Mouse (Mus musculus) midbrain, embryonic 16.5 days (tissue): ENCODE results near the gene Stag1. TPM values are rescaled to one million over a fixed set of nuclear protein-coding genes. Genes with fewer than 3 reads are reported as not detected.
A peak's percentile ranks its signal among the peaks of the same experiment; 100 is the strongest.

Experiments
- ATAC-seq: fragments of 200-750 bp; cut with Nextera tagmentation; 2 replicates; pipeline ENCODE4 v1.8.0; 2017; ENCODE audit warnings: moderate TSS enrichment
- H3K27ac ChIP-seq: fragments of 300-500 bp; sonication (generic); 2 replicates; pipeline ENCODE4 v1.5.1; 2014; ENCODE audit warnings: mild to moderate bottlenecking, low read length, mixed read lengths
- H3K27me3 ChIP-seq: fragments of 300-500 bp; sonication (generic); 2 replicates; pipeline ENCODE4 v1.6.1; 2014; ENCODE audit warnings: low read depth, low read length, mixed read lengths; ENCODE audit not compliant: control insufficient read depth, insufficient read depth
- H3K36me3 ChIP-seq: fragments of 300-500 bp; sonication (generic); 2 replicates; pipeline ENCODE4 v1.6.1; 2014; ENCODE audit warnings: mild to moderate bottlenecking, low read length, moderate library complexity, mixed read lengths; ENCODE audit not compliant: control insufficient read depth, insufficient read depth
- H3K4me1 ChIP-seq: fragments of 300-500 bp; sonication (generic); 2 replicates; pipeline ENCODE4 v1.6.1; 2014; ENCODE audit warnings: mild to moderate bottlenecking, low read length, mixed read lengths; ENCODE audit not compliant: control insufficient read depth, insufficient read depth
- H3K4me2 ChIP-seq: fragments of 300-500 bp; sonication (generic); 2 replicates; pipeline ENCODE4 v1.6.1; 2014; ENCODE audit warnings: mild to moderate bottlenecking, low read length, mixed read lengths
- H3K4me3 ChIP-seq: fragments of 300-500 bp; sonication (generic); 2 replicates; pipeline ENCODE4 v1.5.1; 2014; ENCODE audit warnings: low read depth, mild to moderate bottlenecking, low read length, moderate library complexity, mixed read lengths
- H3K9ac ChIP-seq: fragments of 300-500 bp; sonication (generic); 2 replicates; pipeline ENCODE4 v1.6.1; 2014; ENCODE audit warnings: low read depth, low read length, mixed read lengths
- H3K9me3 ChIP-seq: fragments of 300-500 bp; sonication (generic); replicated peaks from 2 replicates; pipeline ENCODE4 v1.6.1; 2014; ENCODE audit warnings: mild to moderate bottlenecking, low read length, mixed read lengths; ENCODE audit not compliant: control insufficient read depth, poor library complexity, severe bottlenecking
- WGBS: fragments of 180-500 bp; shearing (Covaris S2); extraction: QIAGEN DNeasy Blood & Tissue Kit; methylation state at CpG from one replicate; pipeline ENCODE4 v1.1.7; 2014; 5-methylcytosine and 5-hydroxymethylcytosine counted together
- polyA plus RNA-seq: library from polyadenylated mRNA; unstranded; fragments of >200 nt; fragmentation: Nextera tagmentation; extraction: Ambion mirVana; gene quantifications from 2 replicates; pipeline ENCODE4 v1.2.1, GENCODE M21; 2015

Stag1 gene
- polyA plus RNA-seq, 1 experiment from 2014 or later = 26.5 TPM

GRCm38 (mm10) chr9:100571511-100571910 is 26.1 kb upstream of the Stag1 start:
- Histone ChIP-seq H3K27ac (no peak overlapping the region; the same call in 1 of the 2 replicates), H3K4me3 (peak overlapping the region; percentile 77), H3K9ac (no peak overlapping the region)

GRCm38 (mm10) chr9:100573300-100573699 is 24.3 kb upstream of the Stag1 start:
- 68% methylated on average over 2 of the region's 2 CpGs for WGBS

More at GRCm38 (mm10) chr9:100571511-100571910, 26.1 kb upstream of the Stag1 start:
- Histone ChIP-seq H3K4me2 (peak overlapping the region; percentile 86), H3K9me3 (no peaks in the 10 kb centered on the region), H3K27me3 (no peaks in the 10 kb centered on the region), H3K36me3 (no peaks in the 10 kb centered on the region), H3K4me1 (peaks cover 6% of the 10 kb centered on the region)
- WGBS = 73% methylated on average over 1 of the region's 1 CpGs
- ATAC-seq = no peak

GRCm38 (mm10) chr9:100573942-100574341 is 23.7 kb upstream of the Stag1 start:
- H3K4me2 ChIP-seq = no peak overlapping the region
- no peak for ATAC-seq
- peaks cover 6% of the 10 kb centered on the region for H3K4me1 ChIP-seq
- 49% methylated on average over 5 of the region's 5 CpGs for WGBS
- no peak overlapping the region for H3K27ac ChIP-seq
- no peaks in the 10 kb centered on the region for H3K27me3 ChIP-seq
- H3K9me3 ChIP-seq = no peaks in the 10 kb centered on the region
- no peak overlapping the region for H3K4me3 ChIP-seq
- no peaks in the 10 kb centered on the region for H3K36me3 ChIP-seq
- no peak overlapping the region for H3K9ac ChIP-seq

More at GRCm38 (mm10) chr9:100573300-100573699, 24.3 kb upstream of the Stag1 start:
- H3K4me1 ChIP-seq = peaks cover 6% of the 10 kb centered on the region
- no peak for ATAC-seq
- H3K4me2 ChIP-seq = no peak overlapping the region
- no peaks in the 10 kb centered on the region for H3K36me3 ChIP-seq
- H3K27ac ChIP-seq = no peak overlapping the region
- H3K9me3 ChIP-seq = no peaks in the 10 kb centered on the region
- H3K4me3 ChIP-seq = no peak overlapping the region
- H3K9ac ChIP-seq = no peak overlapping the region
- H3K27me3 ChIP-seq = no peaks in the 10 kb centered on the region

GRCm38 (mm10) chr9:100580196-100580740 is 17.3 kb upstream of the Stag1 start:
- Histone ChIP-seq H3K9ac (no peak overlapping the region), H3K27ac (no peak overlapping the region), H3K4me3 (no peak overlapping the region), H3K9me3 (no peaks in the 10 kb centered on the region), H3K27me3 (no peaks in the 10 kb centered on the region), H3K36me3 (no peaks in the 10 kb centered on the region), H3K4me1 (peaks cover 12% of the 10 kb centered on the region), H3K4me2 (no peak overlapping the region)
- 39% methylated on average over 20 of the region's 20 CpGs for WGBS
- ATAC-seq = no peak

- peak overlapping the region; percentile 14 for H3K27ac ChIP-seq
- 26% methylated on average over 13 of the region's 13 CpGs for WGBS
Measured at GRCm38 (mm10) chr9:100581543-100582492, 15.8 kb upstream of the Stag1 start.

GRCm38 (mm10) chr9:100582883-100583575 is 14.6 kb upstream of the Stag1 start:
- Histone ChIP-seq H3K9me3 (no peaks in the 10 kb centered on the region), H3K36me3 (no peaks in the 10 kb centered on the region), H3K4me1 (peaks cover 12% of the 10 kb centered on the region), H3K27ac (peak overlapping the region; percentile 19; the same call in 1 of the 2 replicates), H3K9ac (no peak overlapping the region), H3K4me3 (no peak overlapping the region), H3K4me2 (no peak overlapping the region), H3K27me3 (no peaks in the 10 kb centered on the region)
- 40% methylated on average over 13 of the region's 13 CpGs for WGBS
- no peak for ATAC-seq

More at GRCm38 (mm10) chr9:100581543-100582492, 15.8 kb upstream of the Stag1 start:
- H3K4me1 ChIP-seq = peaks cover 12% of the 10 kb centered on the region
- H3K4me2 ChIP-seq = no peak overlapping the region
- H3K9me3 ChIP-seq = no peaks in the 10 kb centered on the region
- H3K4me3 ChIP-seq = no peak overlapping the region
- no peaks in the 10 kb centered on the region for H3K36me3 ChIP-seq
- no peak overlapping the region for H3K9ac ChIP-seq
- no peaks in the 10 kb centered on the region for H3K27me3 ChIP-seq
- ATAC-seq = peak; percentile 60; the same call in 1 of the 2 replicates

GRCm38 (mm10) chr9:100584031-100584430 is 13.6 kb upstream of the Stag1 start:
- H3K9me3 ChIP-seq = no peaks in the 10 kb centered on the region
- ATAC-seq = no peak
- no peak overlapping the region for H3K4me2 ChIP-seq
- no peak overlapping the region for H3K27ac ChIP-seq
- no peaks in the 10 kb centered on the region for H3K36me3 ChIP-seq
- H3K9ac ChIP-seq = no peak overlapping the region
- WGBS = 85% methylated on average over 4 of the region's 4 CpGs
- H3K4me1 ChIP-seq = peaks cover 12% of the 10 kb centered on the region
- H3K4me3 ChIP-seq = no peak overlapping the region
- no peaks in the 10 kb centered on the region for H3K27me3 ChIP-seq

- WGBS = 80% methylated on average over 4 of the region's 4 CpGs
- Histone ChIP-seq H3K27me3 (no peaks in the 10 kb centered on the region), H3K27ac (no peak overlapping the region), H3K4me2 (no peak overlapping the region), H3K4me3 (no peak overlapping the region), H3K9me3 (no peaks in the 10 kb centered on the region), H3K36me3 (no peaks in the 10 kb centered on the region), H3K9ac (no peak overlapping the region), H3K4me1 (no peaks in the 10 kb centered on the region)
- no peak for ATAC-seq
Measured at GRCm38 (mm10) chr9:100590462-100590861, 7.1 kb upstream of the Stag1 start.
